Mouse (Mus musculus) intestine, embryonic 16.5 days (tissue): ENCODE data around the gene Parp4. TPM values are rescaled to one million over a fixed set of nuclear protein-coding genes. Genes with fewer than 3 reads are reported as not detected.

Experiments
- ATAC-seq: fragments of 200-750 bp; cut with Nextera tagmentation; 2 replicates; pipeline ENCODE4 v1.8.0; 2017; ENCODE audit warnings: moderate TSS enrichment, moderate library complexity
- H3K27ac ChIP-seq: fragments of 300-500 bp; sonication (generic); 2 replicates; pipeline ENCODE4 v1.5.1; 2014; ENCODE audit warnings: mild to moderate bottlenecking, low read length
- H3K27me3 ChIP-seq: fragments of 300-500 bp; sonication (generic); replicated peaks from 2 replicates; pipeline ENCODE4 v1.6.1; 2014; ENCODE audit warnings: low read length, control low read depth, mixed read lengths; ENCODE audit not compliant: control insufficient read depth, insufficient read depth
- H3K36me3 ChIP-seq: fragments of 300-500 bp; sonication (generic); 2 replicates; pipeline ENCODE4 v1.6.1; 2014; ENCODE audit warnings: low read length, control low read depth; ENCODE audit not compliant: control insufficient read depth, insufficient read depth
- H3K4me1 ChIP-seq: fragments of 300-500 bp; sonication (generic); 2 replicates; pipeline ENCODE4 v1.6.1; 2014; ENCODE audit warnings: low read length, control low read depth, mixed read lengths; ENCODE audit not compliant: control insufficient read depth, insufficient read depth
- H3K4me2 ChIP-seq: fragments of 300-500 bp; sonication (generic); 2 replicates; pipeline ENCODE4 v1.6.1; 2014; ENCODE audit warnings: low read depth, low read length, control low read depth
- H3K4me3 ChIP-seq: fragments of 300-500 bp; sonication (generic); 2 replicates; pipeline ENCODE4 v1.5.1; 2014; ENCODE audit warnings: mild to moderate bottlenecking, low read length
- H3K9ac ChIP-seq: fragments of 300-500 bp; sonication (generic); 2 replicates; pipeline ENCODE4 v1.6.1; 2014; ENCODE audit warnings: low read depth, low read length
- H3K9me3 ChIP-seq: fragments of 300-500 bp; sonication (generic); 2 replicates; pipeline ENCODE4 v1.6.1; 2016; ENCODE audit warnings: low read length, control low read depth; ENCODE audit not compliant: control insufficient read depth
- WGBS: fragments of 180-500 bp; shearing (Covaris S2); extraction: QIAGEN DNeasy Blood & Tissue Kit; methylation state at CpG from one replicate; pipeline ENCODE4 v1.1.7; 2014; 5-methylcytosine and 5-hydroxymethylcytosine counted together
- polyA plus RNA-seq: library from polyadenylated mRNA; unstranded; fragments of >200 nt; fragmentation: Nextera tagmentation; extraction: Ambion mirVana; gene quantifications from 2 replicates; pipeline ENCODE4 v1.2.1, GENCODE M21; 2015

Gene Parp4
- 4.1 and 5.1 TPM in 2 replicates for polyA plus RNA-seq

DNA sequence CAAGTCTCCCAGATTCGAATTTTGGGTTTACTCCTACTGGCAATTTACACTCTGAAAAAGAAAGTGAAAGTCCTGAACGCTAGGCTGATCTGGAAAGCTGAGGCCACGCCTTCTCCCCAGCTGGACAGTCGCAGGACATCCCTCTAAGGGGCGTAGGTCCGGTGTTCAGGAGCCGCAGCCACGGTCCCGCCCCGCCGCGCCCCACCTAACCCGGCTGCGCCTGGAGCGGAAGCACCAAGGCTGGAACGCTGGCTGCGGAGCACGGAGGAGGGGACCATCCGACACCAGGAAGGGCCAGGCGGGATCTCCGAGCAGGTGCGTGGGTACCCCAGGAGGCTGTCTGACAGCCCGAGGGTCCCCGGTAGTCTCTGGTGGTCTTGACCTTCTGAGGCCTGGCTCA is at the start of gene Parp4, which contains the start of gene Cenpj:
Gene Parp4 (plus strand): TSS at position 204 of the 400 bp plus-strand sequence.
Gene Cenpj (minus strand): TSS at position 10 of the 400 bp plus-strand sequence.
- WGBS: under 1% methylated on average over 20 of the region's 24 CpGs
- Histone ChIP-seq H3K4me3 (peak within 1 kb of the TSS; percentile 77), H3K9me3 (no peaks in the 10 kb centered on the region), H3K27me3 (no peaks in the 10 kb centered on the region), H3K9ac (peak within 1 kb of the TSS; percentile 84), H3K27ac (peak within 1 kb of the TSS; percentile 51; the same call in 1 of the 2 replicates), H3K36me3 (no peaks in the 10 kb centered on the region), H3K4me2 (peak within 1 kb of the TSS; percentile 66), H3K4me1 (peaks cover 4% of the 10 kb centered on the region)
- peak; percentile 84 for ATAC-seq

DNA sequence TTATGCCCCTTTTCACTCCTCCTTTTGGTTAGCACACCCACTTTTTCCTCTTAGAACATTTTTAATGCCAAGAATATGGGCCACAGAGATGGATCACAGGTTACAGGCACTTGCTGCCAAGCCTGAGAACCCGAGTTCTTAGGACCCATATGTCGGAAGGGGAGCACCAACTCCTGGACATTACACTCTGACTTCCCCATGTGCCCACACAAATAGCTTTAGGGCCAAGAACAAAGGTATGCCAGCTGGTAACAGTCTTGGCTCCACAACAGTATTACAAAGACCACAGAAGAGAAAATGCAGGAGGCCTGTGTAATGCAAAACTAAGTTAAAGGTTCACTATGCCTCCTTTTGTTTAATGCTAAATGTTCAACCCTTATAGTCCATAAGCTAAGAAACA is 44.6 kb upstream of the Parp4 start:
- no peaks in the 10 kb centered on the region for H3K27me3 ChIP-seq
- no peak overlapping the region for H3K4me2 ChIP-seq
- no peak overlapping the region for H3K9ac ChIP-seq
- no peaks in the 10 kb centered on the region; the same call in 1 of the 2 replicates for H3K36me3 ChIP-seq
- no peaks in the 10 kb centered on the region for H3K9me3 ChIP-seq
- no peak for ATAC-seq
- WGBS: 82% methylated on average over 2 of the region's 2 CpGs
- H3K4me1 ChIP-seq: no peaks in the 10 kb centered on the region
- H3K4me3 ChIP-seq: no peak overlapping the region
- H3K27ac ChIP-seq: no peak overlapping the region

DNA sequence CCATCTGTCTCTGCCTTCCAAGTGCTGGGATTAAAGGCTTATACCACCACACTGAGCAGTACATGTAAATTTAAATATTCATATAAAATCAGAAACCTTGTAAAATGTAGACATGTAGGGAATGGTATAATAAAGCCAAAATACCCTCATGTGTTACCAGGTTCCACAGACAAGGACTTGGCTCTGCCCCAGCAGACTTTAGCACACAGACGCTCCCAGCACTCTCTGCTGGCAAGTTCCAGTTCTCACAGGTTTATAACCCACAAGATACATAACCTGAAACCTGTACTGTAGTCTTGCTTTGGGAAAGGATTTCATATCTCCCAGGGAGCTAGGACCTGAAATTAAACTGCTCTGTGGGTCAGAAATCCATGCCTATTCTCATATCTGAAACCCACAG is 30.5 kb upstream of the Parp4 start:
- no peaks in the 10 kb centered on the region for H3K27me3 ChIP-seq
- H3K4me2 ChIP-seq: no peak overlapping the region
- H3K9me3 ChIP-seq: no peaks in the 10 kb centered on the region
- no peak overlapping the region for H3K9ac ChIP-seq
- no peaks in the 10 kb centered on the region for H3K36me3 ChIP-seq
- ATAC-seq: no peak
- 87% methylated on average over 1 of the region's 1 CpGs for WGBS
- no peak overlapping the region for H3K27ac ChIP-seq
- no peak overlapping the region for H3K4me3 ChIP-seq
- no peaks in the 10 kb centered on the region for H3K4me1 ChIP-seq

DNA sequence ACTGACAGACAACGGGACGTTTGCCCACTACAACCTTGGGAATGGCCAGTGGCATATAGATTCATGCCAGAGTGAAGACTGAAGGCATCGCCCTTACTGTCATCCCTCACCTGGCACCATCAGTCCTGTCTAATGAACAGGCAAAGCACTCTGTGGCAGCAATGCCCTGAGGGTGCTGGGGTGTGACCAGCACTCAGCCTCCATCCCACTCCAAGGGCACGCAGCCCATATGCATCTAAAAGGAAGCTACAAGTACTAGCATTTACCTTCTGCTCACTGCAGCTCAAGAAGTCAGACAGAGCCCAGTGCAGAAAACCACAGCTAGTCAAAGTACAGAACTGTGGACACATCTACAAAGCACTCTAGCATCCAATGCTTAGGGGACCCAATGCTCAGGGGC is 29.9 kb upstream of the Parp4 start:
- no peaks in the 10 kb centered on the region for H3K4me1 ChIP-seq
- ATAC-seq: no peak
- no peak overlapping the region for H3K27ac ChIP-seq
- H3K9me3 ChIP-seq: no peaks in the 10 kb centered on the region
- no peaks in the 10 kb centered on the region for H3K27me3 ChIP-seq
- no peak overlapping the region for H3K4me3 ChIP-seq
- WGBS: 94% methylated on average over 4 of the region's 4 CpGs
- H3K4me2 ChIP-seq: no peak overlapping the region
- H3K9ac ChIP-seq: no peak overlapping the region
- no peaks in the 10 kb centered on the region for H3K36me3 ChIP-seq

DNA sequence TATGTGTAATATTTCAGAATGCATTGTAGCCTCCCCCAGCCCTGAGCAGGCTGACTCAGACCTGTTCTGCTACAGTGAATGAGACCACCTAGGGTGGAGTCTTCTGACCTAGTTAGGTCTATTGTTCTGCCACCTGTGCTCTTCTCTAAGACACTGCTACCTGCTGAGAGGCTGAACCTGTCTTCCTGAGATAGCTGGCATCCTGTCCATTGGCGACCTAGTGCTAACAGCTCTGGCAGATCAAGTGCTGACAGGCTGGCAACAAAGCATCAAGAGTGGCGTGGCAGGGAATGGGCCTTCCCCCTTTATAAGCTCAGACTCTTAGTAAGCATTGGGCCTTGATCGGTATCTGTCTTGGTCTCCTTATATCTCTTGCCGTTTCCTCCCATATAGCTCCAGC is 24.5 kb upstream of the Parp4 start:
- Histone ChIP-seq H3K27ac (no peak overlapping the region), H3K27me3 (no peaks in the 10 kb centered on the region), H3K9ac (no peak overlapping the region), H3K36me3 (no peaks in the 10 kb centered on the region; the same call in 1 of the 2 replicates), H3K9me3 (no peaks in the 10 kb centered on the region), H3K4me2 (no peak overlapping the region), H3K4me1 (no peaks in the 10 kb centered on the region), H3K4me3 (no peak overlapping the region)
- ATAC-seq: no peak
- 90% methylated on average over 4 of the region's 4 CpGs for WGBS

DNA sequence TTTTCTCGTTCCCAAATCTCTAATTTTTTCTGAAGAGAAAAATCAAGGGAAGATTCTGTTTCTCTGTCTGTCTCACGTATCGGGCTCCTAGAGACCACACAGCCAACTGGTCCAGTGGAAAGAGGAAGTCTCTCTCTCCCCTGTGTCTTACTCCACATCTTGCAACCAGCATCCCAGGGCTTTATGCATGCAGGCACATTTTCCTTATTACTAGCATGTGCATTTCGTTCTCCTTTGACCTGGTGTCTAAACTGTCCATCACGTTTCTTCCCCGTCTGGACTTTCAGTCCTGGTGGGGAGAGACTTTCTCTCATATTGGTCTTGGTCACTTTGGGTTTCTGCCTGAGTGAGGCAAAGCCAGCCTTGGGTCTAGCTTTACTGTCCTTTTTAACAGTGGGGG is 22.5 kb upstream of the Parp4 start:
- H3K9ac ChIP-seq: no peak overlapping the region
- no peak overlapping the region for H3K4me2 ChIP-seq
- H3K36me3 ChIP-seq: no peaks in the 10 kb centered on the region; the same call in 1 of the 2 replicates
- H3K4me3 ChIP-seq: no peak overlapping the region
- 90% methylated on average over 6 of the region's 6 CpGs for WGBS
- H3K27me3 ChIP-seq: no peaks in the 10 kb centered on the region
- ATAC-seq: no peak
- H3K9me3 ChIP-seq: no peaks in the 10 kb centered on the region
- H3K27ac ChIP-seq: no peak overlapping the region
- H3K4me1 ChIP-seq: no peaks in the 10 kb centered on the region

DNA sequence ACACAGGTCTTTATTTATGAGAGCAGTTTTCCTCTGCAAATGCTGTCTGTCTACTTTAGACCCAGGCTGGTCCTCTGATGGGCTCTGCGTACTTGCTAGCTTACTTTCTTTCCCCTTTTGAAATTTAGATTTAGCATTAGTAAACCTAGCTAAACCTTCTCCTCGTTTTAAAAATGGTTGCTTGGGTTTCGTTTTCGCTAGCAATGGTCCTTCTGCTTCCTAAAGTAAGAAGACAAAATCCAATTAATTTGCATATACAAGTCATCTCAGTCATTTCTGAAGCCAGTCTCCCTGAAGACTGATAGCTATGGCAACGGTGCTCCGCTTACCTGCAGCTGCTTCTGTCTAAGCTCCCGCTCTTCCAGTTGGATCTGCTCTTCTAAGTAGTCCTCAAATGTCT is 22.1 kb upstream of the Parp4 start:
- Histone ChIP-seq H3K4me3 (no peak overlapping the region), H3K9me3 (no peaks in the 10 kb centered on the region), H3K4me2 (no peak overlapping the region), H3K36me3 (no peaks in the 10 kb centered on the region; the same call in 1 of the 2 replicates), H3K4me1 (no peaks in the 10 kb centered on the region), H3K27ac (no peak overlapping the region), H3K9ac (no peak overlapping the region), H3K27me3 (no peaks in the 10 kb centered on the region)
- ATAC-seq: no peak
- 98% methylated on average over 7 of the region's 7 CpGs for WGBS

DNA sequence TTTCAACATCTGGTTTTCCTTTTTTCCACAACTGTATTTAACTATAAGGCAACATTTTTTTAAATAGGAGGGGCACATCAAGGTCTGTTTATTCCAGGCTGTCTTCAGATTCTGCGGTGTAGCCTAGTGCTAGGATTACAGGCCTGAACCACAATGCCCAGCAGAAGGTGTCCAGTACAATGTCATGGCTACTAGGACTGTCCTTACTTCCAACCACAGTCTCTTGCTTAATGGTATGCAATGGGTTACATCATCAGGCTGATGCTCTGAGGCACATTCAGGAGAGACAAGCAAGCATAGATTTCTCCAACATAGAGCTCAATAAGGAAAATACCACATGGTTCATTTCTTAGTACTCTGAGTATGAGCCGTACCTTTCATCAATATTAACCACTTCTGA is 20.7 kb upstream of the Parp4 start:
- no peak overlapping the region for H3K27ac ChIP-seq
- no peak overlapping the region for H3K9ac ChIP-seq
- 95% methylated on average over 2 of the region's 2 CpGs for whole genome bisulfite sequencing
- no peak for ATAC-seq
- no peaks in the 10 kb centered on the region; the same call in 1 of the 2 replicates for H3K36me3 ChIP-seq
- H3K4me2 ChIP-seq: no peak overlapping the region
- no peaks in the 10 kb centered on the region for H3K4me1 ChIP-seq
- H3K9me3 ChIP-seq: no peaks in the 10 kb centered on the region
- H3K27me3 ChIP-seq: no peaks in the 10 kb centered on the region
- H3K4me3 ChIP-seq: no peak overlapping the region

DNA sequence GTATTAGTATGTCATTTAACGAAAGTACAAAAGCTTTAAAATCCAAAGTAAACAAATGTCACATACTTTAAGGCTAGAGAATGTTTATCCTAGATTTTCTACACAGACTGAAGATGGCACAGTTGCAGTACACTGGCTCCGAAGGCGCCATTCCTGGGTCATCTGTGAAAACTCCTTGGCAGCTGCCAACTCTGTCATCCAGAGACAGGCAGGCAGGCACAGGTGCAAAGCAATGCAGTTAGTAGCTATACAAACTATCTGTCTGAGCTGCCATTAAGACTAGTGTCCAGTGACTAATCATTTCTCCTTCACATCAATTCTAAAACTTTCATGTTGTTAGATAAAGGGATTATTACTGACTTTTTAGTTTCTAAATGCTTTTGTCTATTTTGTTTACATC is 16.3 kb upstream of the Parp4 start:
- Histone ChIP-seq H3K9me3 (no peaks in the 10 kb centered on the region), H3K9ac (no peak overlapping the region), H3K4me2 (no peak overlapping the region), H3K36me3 (0 out of 2 replicates have a peak, but pooled peaks cover 2% of the 10 kb centered on the region), H3K4me1 (no peaks in the 10 kb centered on the region), H3K27ac (no peak overlapping the region), H3K27me3 (no peaks in the 10 kb centered on the region), H3K4me3 (no peak overlapping the region)
- no peak for ATAC-seq
- 76% methylated on average over 3 of the region's 3 CpGs for WGBS

DNA sequence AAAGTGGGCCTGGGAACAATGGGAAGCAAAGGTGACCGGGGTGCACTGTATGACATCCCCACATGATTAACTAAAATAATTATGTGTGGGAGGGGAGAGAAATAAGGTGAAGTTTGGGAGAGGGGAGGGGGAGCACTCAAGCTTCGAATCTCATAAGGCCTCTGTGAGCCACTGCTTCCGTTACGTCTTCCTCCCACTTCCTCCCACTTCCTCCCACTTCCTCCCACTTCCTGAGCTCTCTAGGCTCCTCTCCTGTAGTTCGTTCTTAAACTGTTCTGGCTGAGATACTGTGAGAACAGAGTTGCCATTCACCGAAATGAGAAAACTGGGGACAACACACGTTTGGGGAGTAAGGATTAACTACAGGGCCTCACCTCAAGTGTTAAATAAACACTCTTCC is 7.9 kb upstream of the Parp4 start:
- H3K9me3 ChIP-seq: no peaks in the 10 kb centered on the region
- H3K9ac ChIP-seq: no peak overlapping the region
- WGBS: 66% methylated on average over 7 of the region's 7 CpGs
- no peak overlapping the region for H3K4me2 ChIP-seq
- no peak overlapping the region for H3K4me3 ChIP-seq
- H3K27me3 ChIP-seq: no peaks in the 10 kb centered on the region
- no peak overlapping the region for H3K27ac ChIP-seq
- H3K4me1 ChIP-seq: peaks cover 4% of the 10 kb centered on the region
- ATAC-seq: no peak
- H3K36me3 ChIP-seq: 0 out of 2 replicates have a peak, but pooled peaks cover 2% of the 10 kb centered on the region
